Mouse (Mus musculus) layer of hippocampus, adult 2 months (tissue): ENCODE data around the gene Btbd9. TPM values are rescaled to one million over a fixed set of nuclear protein-coding genes. Genes with fewer than 3 reads are reported as not detected.

Source experiments
- DNase-seq, 2 experiments: peaks; one replicate each; pipeline ENCODE4 v3.0.0; 2022; ENCODE audit warnings: low spot score in 2 of 2
- H3K27ac ChIP-seq: fragments of 200-600 bp; 2 replicates; pipeline ENCODE4 v1.8.1; 2022
- H3K4me3 ChIP-seq: fragments of 200-600 bp; 2 replicates; pipeline ENCODE4 v1.8.1; 2022; ENCODE audit warnings: mild to moderate bottlenecking
- CTCF ChIP-seq: fragments of 200-600 bp; conservative IDR thresholded peaks from 2 replicates; pipeline ENCODE4 v1.8.1; 2022; ENCODE audit warnings: antibody characterized with exemption, mild to moderate bottlenecking, moderate library complexity
- total RNA-seq, 2 experiments: library from RNA; stranded (reverse); gene quantifications; 2 replicates each; pipeline ENCODE4 v1.2.3; 2021

The Btbd9 gene
- total RNA-seq, 2 experiments from 2014 or later: 168 to 187 TPM

- H3K4me3 ChIP-seq: no peak overlapping the region
- TF ChIP-seq CTCF: no peak
- no peak for DNase-seq
- H3K27ac ChIP-seq: peak overlapping the region; percentile 69
Measured at GRCm38 (mm10) chr17:30457486-30457885, 118.8 kb downstream of the Btbd9 start.

GRCm38 (mm10) chr17:30456293-30456692 is 120.0 kb downstream of the Btbd9 start:
- no peak overlapping the region for H3K4me3 ChIP-seq
- no peak for TF ChIP-seq CTCF
- peak overlapping the region; percentile 69 for H3K27ac ChIP-seq
- DNase-seq: no peak

- H3K27ac ChIP-seq: peak overlapping the region; percentile 44
- DNase-seq: peak; percentile 83 to 91
- peak; percentile 99 for TF ChIP-seq CTCF
- H3K4me3 ChIP-seq: no peak overlapping the region
Measured at GRCm38 (mm10) chr17:30454862-30455243, 121.4 kb downstream of the Btbd9 start.

GRCm38 (mm10) chr17:30454155-30454861 is 122.0 kb downstream of the Btbd9 start:
- no peak for TF ChIP-seq CTCF
- H3K27ac ChIP-seq: peak overlapping the region; percentile 44

GRCm38 (mm10) chr17:30453272-30453671 is 123.0 kb downstream of the Btbd9 start:
- TF ChIP-seq CTCF: no peak
- Histone ChIP-seq H3K4me3 (no peak overlapping the region), H3K27ac (peak overlapping the region; percentile 28; the same call in 1 of the 2 replicates)
- DNase-seq: no peak

More at GRCm38 (mm10) chr17:30454155-30454861, 122.0 kb downstream of the Btbd9 start:
- DNase-seq: no peak
- H3K4me3 ChIP-seq: no peak overlapping the region

GRCm38 (mm10) chr17:30452363-30452762 is 123.9 kb downstream of the Btbd9 start:
- 0 out of 2 replicates have a peak overlapping the region, but pooled peaks have one; percentile 28 for H3K27ac ChIP-seq
- no peak for TF ChIP-seq CTCF
- DNase-seq: no peak
- H3K4me3 ChIP-seq: no peak overlapping the region

- DNase-seq: no peak
- Histone ChIP-seq H3K27ac (no peak overlapping the region), H3K4me3 (no peak overlapping the region)
- TF ChIP-seq CTCF: no peak
Measured at GRCm38 (mm10) chr17:30448562-30448961, 127.7 kb downstream of the Btbd9 start.

- H3K4me3 ChIP-seq: no peak overlapping the region
- TF ChIP-seq CTCF: peak; percentile 44
- peak overlapping the region; percentile 4; the same call in 1 of the 2 replicates for H3K27ac ChIP-seq
- DNase-seq: no peak
Measured at GRCm38 (mm10) chr17:30445805-30446441, 130.4 kb downstream of the Btbd9 start.

GRCm38 (mm10) chr17:30439702-30440101 is 136.6 kb downstream of the Btbd9 start:
- no peak for TF ChIP-seq CTCF
- no peak for DNase-seq
- no peak overlapping the region for H3K4me3 ChIP-seq
- peak overlapping the region; percentile 61 for H3K27ac ChIP-seq

- peak overlapping the region; percentile 61 for H3K27ac ChIP-seq
- DNase-seq: peak in 1 of 2 experiments; percentile 29
- no peak for TF ChIP-seq CTCF
- no peak overlapping the region for H3K4me3 ChIP-seq
Measured at GRCm38 (mm10) chr17:30438786-30439185, 137.5 kb downstream of the Btbd9 start.

GRCm38 (mm10) chr17:30436021-30436461 is 140.2 kb downstream of the Btbd9 start:
- Histone ChIP-seq H3K27ac (peak overlapping the region; percentile 91), H3K4me3 (no peak overlapping the region)
- DNase-seq: peak; percentile 68 to 78
- TF ChIP-seq CTCF: 0 out of 2 replicates have a peak, but pooled peaks have one; percentile 15

- no peak for TF ChIP-seq CTCF
- no peak overlapping the region for H3K4me3 ChIP-seq
- H3K27ac ChIP-seq: peak overlapping the region; percentile 91
- peak in 1 of 2 experiments; percentile 34 for DNase-seq
Measured at GRCm38 (mm10) chr17:30435478-30435877, 140.8 kb downstream of the Btbd9 start.

GRCm38 (mm10) chr17:30432094-30432493 is 144.2 kb downstream of the Btbd9 start:
- no peak for TF ChIP-seq CTCF
- H3K27ac ChIP-seq: peak overlapping the region; percentile 47
- no peak overlapping the region for H3K4me3 ChIP-seq
- DNase-seq: no peak
